Mouse (Mus musculus): ENCODE measurements at regions not wholly inside any gene's neighbourhood (a gene's known extent, or its start where the extent isn't known, plus 50 kb on each side); places are given as distances from the start of the nearest gene placed in this dataset.

DNA sequence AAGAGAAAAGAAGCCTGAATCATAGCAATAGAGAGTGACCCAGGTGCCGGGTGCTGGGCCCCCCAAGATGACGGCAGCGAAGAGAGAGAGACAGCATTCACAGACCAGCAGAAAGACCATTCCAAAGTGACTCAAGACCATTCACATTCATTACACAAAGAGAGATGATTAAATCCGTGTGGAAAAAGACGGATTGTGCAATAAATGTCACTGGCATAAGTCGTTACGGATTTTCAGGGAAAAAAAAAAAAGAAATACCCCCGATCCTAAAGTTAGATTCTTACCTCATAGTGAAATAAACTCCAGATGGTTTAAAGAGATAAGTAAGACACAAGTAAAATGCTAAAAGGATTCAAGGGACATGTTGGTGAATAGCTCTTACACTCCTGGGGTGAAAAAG lies 104.2 kb upstream of the Twist2 start:
- TF ChIP-seq CTCF (conservative IDR thresholded peaks at IDR 0.05; ENCODE audit: low read length) (no peak), POU5F1 (IDR thresholded peaks at IDR 0.05; ENCODE audit: borderline replicate concordance, low read length) (no peak), NANOG (IDR thresholded peaks at IDR 0.05; ENCODE audit: borderline replicate concordance, low read length) (no peak)
